Mouse (Mus musculus) heart, adult 2 months (tissue): ENCODE measurements around the gene Bpifb4. TPM values are rescaled to one million over a fixed set of nuclear protein-coding genes. Genes with fewer than 3 reads are reported as not detected.

Experiments
- DNase-seq, 2 experiments: peaks; one replicate each; pipeline ENCODE4 v3.0.0; 2021
- H3K27ac ChIP-seq: fragments of 200-600 bp; 2 replicates; pipeline ENCODE4 v1.8.1; 2022
- H3K27me3 ChIP-seq: fragments of 200-500 bp; 2 replicates; pipeline ENCODE4 v1.6.1; 2012; ENCODE audit warnings: mild to moderate bottlenecking, low read length, inconsistent platforms, mixed read lengths; ENCODE audit not compliant: control insufficient read depth, insufficient read depth
- H3K36me3 ChIP-seq: fragments of 200-500 bp; 2 replicates; pipeline ENCODE4 v1.6.1; 2012; ENCODE audit warnings: low read length, inconsistent platforms; ENCODE audit not compliant: control insufficient read depth, insufficient read depth
- H3K4me1 ChIP-seq: fragments of 200-500 bp; 2 replicates; pipeline ENCODE4 v1.6.1; 2011; ENCODE audit warnings: low read length; ENCODE audit not compliant: control insufficient read depth, insufficient read depth
- H3K4me3 ChIP-seq: fragments of 200-600 bp; 2 replicates; pipeline ENCODE4 v1.8.1; 2022
- H3K79me2 ChIP-seq: fragments of 200-500 bp; replicated peaks from 2 replicates; pipeline ENCODE4 v1.6.1; 2012; ENCODE audit warnings: mild to moderate bottlenecking, inconsistent platforms, low read length, moderate library complexity, mixed read lengths; ENCODE audit not compliant: control insufficient read depth, insufficient read depth
- H3K9ac ChIP-seq: fragments of 200-500 bp; 2 replicates; pipeline ENCODE4 v1.6.1; 2012; ENCODE audit warnings: low read depth, mild to moderate bottlenecking, control low read depth, inconsistent platforms, low read length, mixed read lengths
- CTCF ChIP-seq: fragments of 200-600 bp; IDR thresholded peaks from 2 replicates; pipeline ENCODE4 v1.8.1; 2022; ENCODE audit warnings: antibody characterized with exemption, mild to moderate bottlenecking, moderate library complexity
- EP300 ChIP-seq: fragments of 200-500 bp; IDR thresholded peaks from 2 replicates; pipeline ENCODE4 v1.6.1; 2011; ENCODE audit warnings: low read depth, low read length, control low read depth; ENCODE audit not compliant: insufficient read depth
- POLR2A ChIP-seq: fragments of 200-500 bp; IDR thresholded peaks from 2 replicates; pipeline ENCODE4 v1.6.1; 2011; ENCODE audit warnings: mild to moderate bottlenecking, low read depth, low read length, control low read depth; ENCODE audit not compliant: insufficient read depth
- WGBS: fragments of 180-500 bp; shearing (Covaris S2); methylation state at CpG from one replicate; pipeline ENCODE4 v1.1.7; 2018; 5-methylcytosine and 5-hydroxymethylcytosine counted together
- intact Hi-C: fragments of 180-260 bp; cut with DNase I; formaldehyde crosslinking; loops from one replicate; pipeline ENCODE4 v1.15.1; 2025
- polyA plus RNA-seq: library from polyadenylated mRNA; depleted of rRNA; stranded (reverse); fragments of >200 nt; gene quantifications from 2 replicates; pipeline ENCODE4 v1.2.3, GENCODE M21; 2012; rRNA removed
- total RNA-seq, 2 experiments: library from RNA; stranded (reverse); gene quantifications; 2 replicates each; pipeline ENCODE4 v1.2.3; 2021

Gene Bpifb4
- total and polyA plus RNA-seq, 3 experiments = not detected

- WGBS = 60% methylated on average over 1 of the region's 1 CpGs
- intact Hi-C loops = no loop called here
These were observed 67.1 kb downstream of the Bpifb4 start for GRCm38 (mm10) chr2:154005094-154005493.

GRCm38 (mm10) chr2:154005734-154006133, 67.7 kb downstream of the Bpifb4 start:
- Histone ChIP-seq H3K4me1 (no peaks in the 10 kb centered on the region), H3K27ac (no peak overlapping the region), H3K27me3 (no peaks in the 10 kb centered on the region), H3K9ac (no peak overlapping the region), H3K36me3 (no peaks in the 10 kb centered on the region), H3K4me3 (no peak overlapping the region), H3K79me2 (no peaks in the 10 kb centered on the region)
- DNase-seq = no peak
- intact Hi-C loops = no loop called here
- TF ChIP-seq POLR2A = no peak
- WGBS = 89% methylated on average over 4 of the region's 4 CpGs

More at GRCm38 (mm10) chr2:154005094-154005493, 67.1 kb downstream of the Bpifb4 start:
- Histone ChIP-seq H3K9ac (no peak overlapping the region), H3K4me3 (no peak overlapping the region), H3K4me1 (no peaks in the 10 kb centered on the region), H3K27me3 (no peaks in the 10 kb centered on the region), H3K79me2 (no peaks in the 10 kb centered on the region), H3K27ac (no peak overlapping the region), H3K36me3 (no peaks in the 10 kb centered on the region)
- no peak for DNase-seq
- TF ChIP-seq POLR2A (no peak), CTCF (no peak), EP300 (no peak)

- 81% methylated on average over 2 of the region's 2 CpGs for WGBS
- intact Hi-C loops = no loop called here
- no peak overlapping the region for H3K27ac ChIP-seq
- no peak for DNase-seq
- TF ChIP-seq CTCF (no peak), EP300 (no peak)
- no peaks in the 10 kb centered on the region for H3K4me1 ChIP-seq
- H3K9ac ChIP-seq = no peak overlapping the region
- no peaks in the 10 kb centered on the region for H3K27me3 ChIP-seq
- no peaks in the 10 kb centered on the region for H3K79me2 ChIP-seq
- H3K4me3 ChIP-seq = no peak overlapping the region
- no peaks in the 10 kb centered on the region for H3K36me3 ChIP-seq
These were observed 68.3 kb downstream of the Bpifb4 start for GRCm38 (mm10) chr2:154006331-154006730.

GRCm38 (mm10) chr2:154007381-154007780, 69.4 kb downstream of the Bpifb4 start:
- Histone ChIP-seq H3K4me1 (no peaks in the 10 kb centered on the region), H3K4me3 (no peak overlapping the region), H3K36me3 (no peaks in the 10 kb centered on the region), H3K27me3 (no peaks in the 10 kb centered on the region), H3K9ac (no peak overlapping the region), H3K79me2 (no peaks in the 10 kb centered on the region), H3K27ac (no peak overlapping the region)
- no peak for TF ChIP-seq POLR2A
- no peak for TF ChIP-seq EP300
- TF ChIP-seq CTCF = no peak
- intact Hi-C loops = no loop called here
- 32% methylated on average over 1 of the region's 1 CpGs for WGBS
- no peak for DNase-seq

GRCm38 (mm10) chr2:154007965-154008364, 70.0 kb downstream of the Bpifb4 start, which contains the start of gene Bpifa2:
Bpifa2 (plus strand) TSS chr2:154008265.
- intact Hi-C loops = no loop called here
- Histone ChIP-seq H3K27me3 (no peaks in the 10 kb centered on the region), H3K9ac (no peak within 1 kb of the TSS), H3K27ac (no peak within 1 kb of the TSS), H3K79me2 (no peaks in the 10 kb centered on the region), H3K4me1 (no peaks in the 10 kb centered on the region), H3K4me3 (no peak within 1 kb of the TSS), H3K36me3 (no peaks in the 10 kb centered on the region)
- TF ChIP-seq CTCF = no peak
- no peak for TF ChIP-seq POLR2A
- no peak for TF ChIP-seq EP300
- WGBS = 66% methylated on average over 3 of the region's 3 CpGs
- no peak for DNase-seq

Other genes starting within 250 kb of the Bpifb4 start
- not detected for gene Dnmt3c, start 241.6 kb upstream of the Bpifb4 start, total RNA-seq
- gene Dnmt3c, start 241.6 kb upstream of the Bpifb4 start, polyA plus RNA-seq = not detected in 2 replicates
- 10 to 100 TPM; 49.6 to 50.4 TPM for gene Mapre1, start 196.9 kb upstream of the Bpifb4 start, total RNA-seq
- 7.0 and 14.7 TPM in 2 replicates for gene Mapre1, start 196.9 kb upstream of the Bpifb4 start, polyA plus RNA-seq
- not detected for gene Efcab8, start 158.3 kb upstream of the Bpifb4 start, total RNA-seq
- 0.06 and 0.10 TPM in 2 replicates for gene Efcab8, start 158.3 kb upstream of the Bpifb4 start, polyA plus RNA-seq
- gene Sun5, start 67.1 kb upstream of the Bpifb4 start, total RNA-seq = not detected
- gene Sun5, start 67.1 kb upstream of the Bpifb4 start, polyA plus RNA-seq = not detected in 2 replicates
- gene Bpifb2, start 63.2 kb upstream of the Bpifb4 start, total RNA-seq = not detected
- not detected in 2 replicates for gene Bpifb2, start 63.2 kb upstream of the Bpifb4 start, polyA plus RNA-seq
- gene Bpifb6, start 37.8 kb upstream of the Bpifb4 start, total RNA-seq = not detected
- not detected in 2 replicates for gene Bpifb6, start 37.8 kb upstream of the Bpifb4 start, polyA plus RNA-seq
- not detected for gene Bpifb3, start 20.0 kb upstream of the Bpifb4 start, total RNA-seq
- gene Bpifb3, start 20.0 kb upstream of the Bpifb4 start, polyA plus RNA-seq = not detected in 2 replicates
- not detected for gene Bpifa6, start 36.7 kb downstream of the Bpifb4 start, total RNA-seq
- 0.06 TPM in 1 of 2 replicates, not detected in the other for gene Bpifa6, start 36.7 kb downstream of the Bpifb4 start, polyA plus RNA-seq
- not detected for gene Bpifa2, start 70.1 kb downstream of the Bpifb4 start, total RNA-seq
- not detected in 2 replicates for gene Bpifa2, start 70.1 kb downstream of the Bpifb4 start, polyA plus RNA-seq
- not detected for gene Bpifa3, start 192.1 kb downstream of the Bpifb4 start, total RNA-seq
- 0.20 TPM in 1 of 2 replicates, not detected in the other for gene Bpifa3, start 192.1 kb downstream of the Bpifb4 start, polyA plus RNA-seq
- not detected for gene Bpifa1, start 204.7 kb downstream of the Bpifb4 start, total RNA-seq
- gene Bpifa1, start 204.7 kb downstream of the Bpifb4 start, polyA plus RNA-seq = 660 TPM in 1 of 2 replicates, not detected in the other
- not detected for gene Bpifa5, start 224.4 kb downstream of the Bpifb4 start, total RNA-seq
- gene Bpifa5, start 224.4 kb downstream of the Bpifb4 start, polyA plus RNA-seq = not detected in 2 replicates